Mouse (Mus musculus): ENCODE data around the gene Lpcat4.

- no peak for TF ChIP-seq CTCF (IDR thresholded peaks at IDR 0.05; ENCODE audit: borderline replicate concordance, insufficient read depth, low read depth, low read length)
- TF ChIP-seq POLR2A (IDR thresholded peaks at IDR 0.05; ENCODE audit: borderline replicate concordance, insufficient read depth, low read length): no peak
These were observed 53.6 kb downstream of the Lpcat4 start for GRCm38 (mm10) chr2:112292823-112293222.
